Mouse (Mus musculus): ENCODE measurements at regions not wholly inside any gene's neighbourhood (a gene's known extent, or its start where the extent isn't known, plus 50 kb on each side); places are given as distances from the start of the nearest gene placed in this dataset.

DNA sequence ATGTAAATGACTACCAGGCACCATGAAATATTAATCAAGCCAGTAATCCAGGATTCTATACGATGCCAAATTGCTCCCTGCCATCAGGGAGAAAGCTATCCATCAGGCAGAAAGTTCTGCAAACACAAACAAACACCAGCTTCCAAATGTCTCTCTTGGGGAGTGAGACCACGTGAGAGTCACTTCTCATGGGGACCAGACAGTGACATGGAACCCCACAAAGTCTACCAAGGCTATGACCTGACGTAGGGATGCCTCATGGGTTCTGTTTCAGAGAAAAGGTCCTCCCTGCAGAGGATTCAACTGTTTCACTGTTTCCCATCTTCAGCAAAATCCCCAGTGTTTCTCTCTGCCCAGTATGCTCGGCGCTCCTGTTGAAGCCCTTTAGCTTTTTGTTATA is 71.6 kb upstream of the Eepd1 start:
- TF ChIP-seq MAFK (IDR thresholded peaks at IDR 0.05; ENCODE audit: insufficient read depth, low read depth, low read length) = no peak
- no peak for TF ChIP-seq CHD2 (IDR thresholded peaks at IDR 0.05; ENCODE audit: low read depth, low read length)
- TF ChIP-seq ZC3H11A (IDR thresholded peaks at IDR 0.05; ENCODE audit: borderline replicate concordance, low read depth, low read length) = no peak
